Mouse (Mus musculus) embryonic facial prominence, embryonic 13.5 days (tissue): ENCODE measurements around the gene Ptprt. TPM values are rescaled to one million over a fixed set of nuclear protein-coding genes. Genes with fewer than 3 reads are reported as not detected.
"Not testable (repeated sequence)": the region's sequence is repeated elsewhere in the genome, so short reads cannot be mapped to it uniquely, and the experiment has no call there.

Experiments used
- ATAC-seq: fragments of 200-750 bp; cut with Nextera tagmentation; 2 replicates; pipeline ENCODE4 v1.8.0; 2017; ENCODE audit warnings: low read depth; ENCODE audit not compliant: insufficient number of reproducible peaks, insufficient read depth, low FRiP score, low TSS enrichment
- H3K27ac ChIP-seq: fragments of 300-500 bp; sonication (generic); 2 replicates; pipeline ENCODE4 v1.5.1; 2015; ENCODE audit warnings: moderate library complexity, mild to moderate bottlenecking, inconsistent platforms
- H3K27me3 ChIP-seq: fragments of 300-500 bp; sonication (generic); 2 replicates; pipeline ENCODE4 v1.6.1; 2015; ENCODE audit warnings: mild to moderate bottlenecking, inconsistent platforms
- H3K36me3 ChIP-seq: fragments of 300-500 bp; sonication (generic); 2 replicates; pipeline ENCODE4 v1.6.1; 2015; ENCODE audit warnings: mild to moderate bottlenecking, inconsistent platforms
- H3K4me1 ChIP-seq: fragments of 300-500 bp; sonication (generic); 2 replicates; pipeline ENCODE4 v1.6.1; 2015; ENCODE audit warnings: inconsistent platforms
- H3K4me2 ChIP-seq: fragments of 300-500 bp; sonication (generic); 2 replicates; pipeline ENCODE4 v1.6.1; 2015; ENCODE audit warnings: moderate library complexity, mild to moderate bottlenecking, inconsistent platforms
- H3K4me3 ChIP-seq: fragments of 300-500 bp; sonication (generic); 2 replicates; pipeline ENCODE4 v1.5.1; 2015; ENCODE audit warnings: mild to moderate bottlenecking, inconsistent platforms
- H3K9ac ChIP-seq: fragments of 300-500 bp; sonication (generic); 2 replicates; pipeline ENCODE4 v1.6.1; 2015; ENCODE audit warnings: mild to moderate bottlenecking, inconsistent platforms
- H3K9me3 ChIP-seq: fragments of 300-500 bp; sonication (generic); 2 replicates; pipeline ENCODE4 v1.6.1; 2016; ENCODE audit warnings: inconsistent platforms
- whole genome bisulfite sequencing: fragments of 180-500 bp; shearing (Covaris S2); methylation state at CpG from one replicate; pipeline ENCODE4 v1.1.7; 2015; ENCODE audit warnings: mixed read lengths; 5-methylcytosine and 5-hydroxymethylcytosine counted together
- polyA plus RNA-seq: library from polyadenylated mRNA; unstranded; fragments of >200 nt; fragmentation: Nextera tagmentation; extraction: Ambion mirVana; gene quantifications from 2 replicates; pipeline ENCODE4 v1.2.1, GENCODE M21; 2015

Gene Ptprt
- polyA plus RNA-seq, 1 experiment from 2014 or later = 0.93 TPM

- Histone ChIP-seq H3K4me2 (no peak overlapping the region), H3K4me3 (no peak overlapping the region), H3K27ac (no peak overlapping the region), H3K36me3 (no peaks in the 10 kb centered on the region), H3K4me1 (no peaks in the 10 kb centered on the region), H3K9me3 (no peaks in the 10 kb centered on the region), H3K27me3 (no peaks in the 10 kb centered on the region), H3K9ac (no peak overlapping the region)
- WGBS = 75% methylated on average over 9 of the region's 9 CpGs
- no peak for ATAC-seq
These were observed 1107.3 kb downstream of the Ptprt start for GRCm38 (mm10) chr2:161553651-161554050.

DNA sequence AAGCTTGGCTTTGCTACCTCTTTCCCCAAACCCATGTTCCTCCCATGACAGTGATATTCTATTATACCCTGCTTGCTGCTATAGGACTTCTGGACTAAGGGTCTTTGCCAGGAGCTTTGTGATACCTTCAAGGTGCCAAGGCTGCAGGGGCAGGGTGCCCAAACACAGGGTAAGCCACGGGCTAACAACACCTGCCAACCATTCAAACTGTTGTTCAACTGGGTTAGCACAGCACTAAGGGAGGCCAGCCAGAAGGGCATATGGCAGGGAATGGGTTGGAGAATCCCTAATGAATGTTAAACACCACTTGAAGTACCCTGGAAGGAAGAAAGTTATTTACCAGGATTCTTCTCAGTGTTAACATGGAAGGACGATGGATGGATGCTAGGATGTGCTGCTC lies 1108.9 kb downstream of the Ptprt start:
- H3K4me3 ChIP-seq = no peak overlapping the region
- H3K36me3 ChIP-seq = no peaks in the 10 kb centered on the region
- H3K4me2 ChIP-seq = no peak overlapping the region
- ATAC-seq = no peak
- H3K9me3 ChIP-seq = no peaks in the 10 kb centered on the region
- H3K9ac ChIP-seq = no peak overlapping the region
- no peak overlapping the region for H3K27ac ChIP-seq
- H3K27me3 ChIP-seq = no peaks in the 10 kb centered on the region
- 88% methylated on average over 2 of the region's 2 CpGs for WGBS
- H3K4me1 ChIP-seq = no peaks in the 10 kb centered on the region

DNA sequence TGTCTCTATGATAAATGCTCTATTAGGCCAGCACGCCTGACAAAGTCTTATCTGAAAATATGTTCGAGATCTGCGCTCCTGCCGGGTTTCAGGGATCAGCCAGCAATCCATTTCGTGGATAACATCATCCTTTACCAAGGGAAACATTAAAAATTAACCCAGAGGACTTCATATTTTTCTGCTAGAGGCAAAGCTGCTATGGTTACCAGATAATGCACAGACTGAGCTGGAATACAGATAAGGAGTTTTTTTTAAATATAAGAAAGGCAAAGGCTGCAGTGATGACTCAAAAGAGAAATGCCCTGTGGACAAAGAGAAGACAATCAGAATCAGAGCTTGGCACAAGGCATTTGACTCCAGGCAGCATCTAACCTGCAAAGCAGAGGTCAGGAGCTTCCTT lies 1111.4 kb downstream of the Ptprt start:
- Histone ChIP-seq H3K27me3 (no peaks in the 10 kb centered on the region), H3K4me2 (no peak overlapping the region), H3K4me1 (no peaks in the 10 kb centered on the region), H3K9me3 (no peaks in the 10 kb centered on the region), H3K9ac (no peak overlapping the region), H3K4me3 (no peak overlapping the region), H3K36me3 (no peaks in the 10 kb centered on the region), H3K27ac (no peak overlapping the region)
- no peak for ATAC-seq
- 78% methylated on average over 5 of the region's 5 CpGs for WGBS

DNA sequence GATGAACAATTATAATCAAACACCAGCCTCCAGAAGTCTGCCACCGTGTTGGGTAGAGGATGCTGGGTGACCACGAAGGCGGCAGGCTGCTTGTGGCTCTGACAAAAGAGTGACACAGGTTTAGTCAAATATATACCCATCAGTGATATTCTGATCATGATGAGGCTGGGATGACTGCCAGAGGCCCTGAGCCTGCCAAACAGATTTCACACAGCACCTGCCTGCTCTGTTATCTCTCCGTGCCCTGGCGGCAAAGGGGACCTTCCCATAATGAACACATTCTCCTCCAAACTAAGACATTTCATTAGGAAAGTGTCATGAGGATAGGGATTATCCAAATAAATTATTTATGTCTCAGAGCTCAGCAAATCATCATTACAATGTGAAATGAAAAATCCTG lies 1113.6 kb downstream of the Ptprt start:
- Histone ChIP-seq H3K4me2 (no peak overlapping the region), H3K4me3 (no peak overlapping the region), H3K27ac (no peak overlapping the region), H3K9ac (no peak overlapping the region), H3K27me3 (no peaks in the 10 kb centered on the region), H3K4me1 (no peaks in the 10 kb centered on the region), H3K36me3 (no peaks in the 10 kb centered on the region), H3K9me3 (no peaks in the 10 kb centered on the region)
- WGBS = 89% methylated on average over 5 of the region's 5 CpGs
- no peak for ATAC-seq

- Histone ChIP-seq H3K9ac (no peak overlapping the region), H3K4me1 (no peaks in the 10 kb centered on the region), H3K27ac (no peak overlapping the region), H3K4me3 (no peak overlapping the region), H3K27me3 (no peaks in the 10 kb centered on the region), H3K9me3 (no peaks in the 10 kb centered on the region), H3K4me2 (no peak overlapping the region), H3K36me3 (no peaks in the 10 kb centered on the region)
- no peak for ATAC-seq
- 85% methylated on average over 4 of the region's 4 CpGs for WGBS
These were observed 1115.5 kb downstream of the Ptprt start for GRCm38 (mm10) chr2:161545406-161545805.

GRCm38 (mm10) chr2:161534151-161534550 lies 1126.8 kb downstream of the Ptprt start:
- Histone ChIP-seq H3K36me3 (no peaks in the 10 kb centered on the region), H3K9me3 (no peaks in the 10 kb centered on the region), H3K9ac (no peak overlapping the region), H3K4me1 (no peaks in the 10 kb centered on the region), H3K27me3 (no peaks in the 10 kb centered on the region), H3K4me3 (no peak overlapping the region), H3K4me2 (no peak overlapping the region), H3K27ac (no peak overlapping the region)
- WGBS = 91% methylated on average over 7 of the region's 7 CpGs
- no peak for ATAC-seq

DNA sequence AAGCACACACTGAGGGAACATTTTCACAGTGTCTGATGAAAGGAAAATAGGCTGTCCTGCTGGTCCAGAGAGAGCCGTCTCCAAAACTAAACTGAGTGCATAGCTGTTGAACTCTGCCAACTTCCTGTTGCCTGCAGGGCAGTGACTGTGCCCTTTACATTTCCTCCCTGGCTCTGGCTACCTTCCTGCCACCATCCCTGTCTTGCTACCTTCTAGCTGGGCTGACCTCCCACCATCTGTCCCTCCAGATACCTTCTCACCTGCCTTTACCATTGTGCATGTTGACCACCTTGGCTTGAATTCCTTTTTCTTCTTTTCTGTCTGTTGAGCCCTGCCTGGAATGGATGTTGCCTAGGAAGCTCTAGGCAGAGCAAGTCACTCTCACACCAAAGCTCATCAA lies 1133.8 kb downstream of the Ptprt start:
- H3K36me3 ChIP-seq = no peaks in the 10 kb centered on the region
- no peak overlapping the region for H3K4me2 ChIP-seq
- no peak for ATAC-seq
- no peak overlapping the region for H3K27ac ChIP-seq
- H3K4me3 ChIP-seq = no peak overlapping the region
- no peaks in the 10 kb centered on the region for H3K9me3 ChIP-seq
- H3K4me1 ChIP-seq = no peaks in the 10 kb centered on the region
- no peak overlapping the region for H3K9ac ChIP-seq
- H3K27me3 ChIP-seq = no peaks in the 10 kb centered on the region
- WGBS = 44% methylated on average over 1 of the region's 1 CpGs

DNA sequence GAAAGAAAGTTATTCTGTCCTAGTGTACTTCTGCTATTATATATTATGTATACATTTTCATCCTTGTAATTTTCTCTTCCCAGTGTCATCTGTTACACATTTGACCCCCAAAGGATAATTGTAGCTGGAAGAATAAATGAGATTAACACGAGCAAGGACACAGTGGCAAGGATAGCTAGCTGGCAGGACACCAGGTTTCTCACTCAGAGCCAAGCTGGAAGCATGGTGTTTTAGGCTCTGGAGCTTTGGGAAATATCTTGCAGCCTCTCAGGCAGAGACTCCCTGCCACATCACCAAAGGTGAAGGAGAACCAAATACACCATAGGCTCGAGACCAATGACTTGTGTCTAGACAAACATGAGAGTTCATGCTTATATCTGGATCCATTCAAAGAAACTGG lies 1141.3 kb downstream of the Ptprt start:
- H3K9ac ChIP-seq = no peak overlapping the region
- ATAC-seq = no peak
- no peaks in the 10 kb centered on the region for H3K27me3 ChIP-seq
- no peaks in the 10 kb centered on the region for H3K9me3 ChIP-seq
- H3K36me3 ChIP-seq = no peaks in the 10 kb centered on the region
- WGBS = 55% methylated on average over 2 of the region's 2 CpGs
- no peak overlapping the region for H3K27ac ChIP-seq
- no peak overlapping the region for H3K4me3 ChIP-seq
- no peak overlapping the region for H3K4me2 ChIP-seq
- H3K4me1 ChIP-seq = no peaks in the 10 kb centered on the region

- no peaks in the 10 kb centered on the region for H3K9me3 ChIP-seq
- H3K27ac ChIP-seq = no peak overlapping the region
- H3K4me2 ChIP-seq = no peak overlapping the region
- 60% methylated on average over 5 of the region's 5 CpGs for WGBS
- no peak overlapping the region for H3K4me3 ChIP-seq
- no peak overlapping the region for H3K9ac ChIP-seq
- H3K4me1 ChIP-seq = no peaks in the 10 kb centered on the region
- no peaks in the 10 kb centered on the region for H3K36me3 ChIP-seq
- no peak for ATAC-seq
- H3K27me3 ChIP-seq = no peaks in the 10 kb centered on the region
These were observed 1144.0 kb downstream of the Ptprt start for GRCm38 (mm10) chr2:161516921-161517320.

GRCm38 (mm10) chr2:161513256-161513655 lies 1147.7 kb downstream of the Ptprt start:
- WGBS = 85% methylated on average over 1 of the region's 1 CpGs
- Histone ChIP-seq H3K9me3 (no peaks in the 10 kb centered on the region), H3K27ac (no peak overlapping the region), H3K4me2 (no peak overlapping the region), H3K4me3 (no peak overlapping the region), H3K4me1 (peaks cover 7% of the 10 kb centered on the region; the same call in 1 of the 2 replicates), H3K27me3 (no peaks in the 10 kb centered on the region), H3K36me3 (no peaks in the 10 kb centered on the region), H3K9ac (no peak overlapping the region)
- no peak for ATAC-seq

- not testable (repeated sequence) for H3K27ac ChIP-seq, H3K36me3 ChIP-seq, H3K4me3 ChIP-seq, H3K4me2 ChIP-seq, H3K27me3 ChIP-seq, H3K9ac ChIP-seq, H3K4me1 ChIP-seq, ATAC-seq, H3K9me3 ChIP-seq
- WGBS = 14% methylated on average over 6 of the region's 15 CpGs
These were observed 1148.9 kb downstream of the Ptprt start for GRCm38 (mm10) chr2:161511880-161512570.

- Histone ChIP-seq H3K27ac (no peak overlapping the region), H3K9ac (peak overlapping the region; percentile 68), H3K4me2 (peak overlapping the region; percentile 64), H3K4me1 (peaks cover 7% of the 10 kb centered on the region; the same call in 1 of the 2 replicates), H3K9me3 (no peaks in the 10 kb centered on the region), H3K36me3 (no peaks in the 10 kb centered on the region), H3K27me3 (no peaks in the 10 kb centered on the region), H3K4me3 (peak overlapping the region; percentile 47)
- 20% methylated on average over 8 of the region's 8 CpGs for WGBS
- no peak for ATAC-seq
These were observed 1149.7 kb downstream of the Ptprt start for GRCm38 (mm10) chr2:161511101-161511759.
